Mouse (Mus musculus) E14TG2a.4 (cell line): ENCODE data around the gene Shank2.

ENCODE experiments used
- CTCF ChIP-seq: conservative IDR thresholded peaks from 2 replicates; pipeline ENCODE4 v1.5.1; 2014; ENCODE audit warnings: low read length
- NANOG ChIP-seq: IDR thresholded peaks from 2 replicates; pipeline ENCODE4 v1.6.1; 2014; ENCODE audit warnings: borderline replicate concordance, low read length, mixed read lengths
- POU5F1 ChIP-seq: IDR thresholded peaks from 2 replicates; pipeline ENCODE4 v1.6.1; 2014; ENCODE audit warnings: low read length, borderline replicate concordance

DNA sequence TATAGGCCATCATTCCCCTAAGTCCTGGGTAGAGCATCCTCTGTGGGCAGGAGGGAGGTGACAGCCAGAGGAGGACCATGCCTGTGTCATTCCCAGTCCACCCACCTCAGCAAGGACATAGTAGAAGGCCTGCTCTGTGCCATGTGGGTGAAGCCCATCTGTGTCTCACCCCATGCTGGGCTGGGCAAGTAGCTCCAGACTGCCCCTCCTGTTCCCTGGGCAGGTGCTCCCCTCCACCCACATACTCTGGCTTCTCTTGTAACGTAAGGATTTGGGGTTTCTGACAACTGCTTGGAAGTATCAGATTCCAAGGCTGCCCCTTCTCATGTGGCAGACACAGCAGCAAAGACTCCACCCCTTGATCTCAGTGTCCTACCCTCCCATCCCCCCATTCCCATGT lies 227.7 kb downstream of the Shank2 start:
- TF ChIP-seq CTCF (no peak), NANOG (no peak), POU5F1 (no peak)
